ENCODE assay signal across 8 mouse cellular contexts in the genomic region with DNA sequence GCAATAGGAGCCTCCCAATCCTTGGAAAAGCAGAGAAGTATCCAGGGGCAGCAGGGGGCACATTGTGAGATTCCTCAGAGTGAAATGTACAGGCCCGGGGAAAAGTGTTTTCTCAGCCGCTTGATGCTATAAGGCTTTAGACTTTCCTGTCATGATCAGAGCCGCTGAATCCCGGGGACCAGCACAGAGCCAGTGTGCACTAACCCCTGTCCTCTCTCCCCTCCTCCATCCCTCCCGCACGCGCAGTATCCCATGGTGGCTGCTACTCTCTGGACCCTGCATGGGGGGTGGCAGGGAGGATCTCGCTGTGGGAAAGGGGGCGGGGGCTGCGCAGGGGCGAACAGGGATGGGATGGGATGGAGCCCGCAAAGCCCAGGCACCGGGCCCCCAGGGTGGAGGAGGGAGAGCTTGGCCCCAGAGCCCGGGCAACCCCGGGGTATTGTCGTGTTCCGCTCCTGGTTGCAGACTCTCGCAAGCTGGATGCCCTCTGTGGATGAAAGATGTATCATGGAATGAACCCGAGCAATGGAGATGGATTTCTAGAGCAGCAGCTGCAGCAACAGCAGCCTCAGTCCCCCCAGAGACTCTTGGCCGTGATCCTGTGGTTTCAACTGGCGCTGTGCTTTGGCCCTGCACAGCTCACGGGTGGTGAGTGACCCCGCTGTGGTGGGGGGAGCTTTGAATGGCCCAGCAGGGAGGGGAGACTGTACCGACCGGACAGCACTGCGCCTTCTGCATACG. TPM values are rescaled to one million over a fixed set of nuclear protein-coding genes. Genes with fewer than 3 reads are reported as not detected.
A peak's percentile ranks its signal among the peaks of the same experiment; 100 is the strongest.
DNase-seq lines count a peak whose midpoint lies in the region; ATAC-seq and TF ChIP-seq lines count a peak whose summit lies in the region.

No protein-coding gene starts in this region.

- peak overlapping the region; percentile 50; the same call in 1 of the 2 replicates for H3K27ac ChIP-seq in lung, embryonic 15.5 days
- H3K27ac ChIP-seq in heart, postnatal 0 days (ENCODE audit: low read depth), result no peak overlapping the region
- peak overlapping the region; percentile 94 for H3K27ac ChIP-seq in neural tube, embryonic 13.5 days (replicated peaks)

- H3K27me3 ChIP-seq in lung, embryonic 15.5 days, result peaks cover 11% of the 10 kb centered on the region; the same call in 1 of the 2 replicates
- peaks cover 31% of the 10 kb centered on the region for H3K27me3 ChIP-seq in heart, postnatal 0 days (ENCODE audit: control insufficient read depth, insufficient read depth, low read length)
- peaks cover 4% of the 10 kb centered on the region; the same call in 1 of the 2 replicates for H3K27me3 ChIP-seq in neural tube, embryonic 13.5 days

- H3K4me3 ChIP-seq in lung, embryonic 15.5 days, result peak overlapping the region; percentile 63
- H3K4me3 ChIP-seq in heart, postnatal 0 days (ENCODE audit: low read depth, low read length), result peak overlapping the region; percentile 66
- H3K4me3 ChIP-seq in neural tube, embryonic 13.5 days, result peak overlapping the region; percentile 53

- 3% methylated on average over 27 of the region's 27 CpGs for WGBS in lung, embryonic 15.5 days
- WGBS in heart, postnatal 0 days, result 8% methylated on average over 27 of the region's 27 CpGs
- WGBS in neural tube, embryonic 13.5 days, result under 1% methylated on average over 27 of the region's 27 CpGs

- peak; percentile 52 for ATAC-seq in lung, embryonic 15.5 days (ENCODE audit: borderline replicate concordance, extremely low read depth, low FRiP score, low TSS enrichment)
- 0 out of 2 replicates have a peak, but pooled peaks have one; percentile 27 for ATAC-seq in heart, postnatal 0 days (ENCODE audit: insufficient read depth, low read depth)
- ATAC-seq in neural tube, embryonic 13.5 days (ENCODE audit: low read depth), result peak; percentile 89

- TF ChIP-seq CTCF in heart, postnatal 0 days (IDR thresholded peaks at IDR 0.05; ENCODE audit: low read depth), result no peak

- no peaks in the 10 kb centered on the region for H3K9me3 ChIP-seq in lung, embryonic 15.5 days
- no peaks in the 10 kb centered on the region; the same call in 1 of the 2 replicates for H3K9me3 ChIP-seq in heart, postnatal 0 days (replicated peaks; ENCODE audit: control insufficient read depth, low read length)
- H3K9me3 ChIP-seq in neural tube, embryonic 13.5 days, result no peaks in the 10 kb centered on the region

- H3K4me2 ChIP-seq in lung, embryonic 15.5 days, result peak overlapping the region; percentile 93
- peak overlapping the region; percentile 98 for H3K4me2 ChIP-seq in heart, postnatal 0 days (ENCODE audit: low read depth, low read length)
- H3K4me2 ChIP-seq in neural tube, embryonic 13.5 days, result peak overlapping the region; percentile 87

- peak overlapping the region; percentile 51 for H3K9ac ChIP-seq in lung, embryonic 15.5 days
- peak overlapping the region; percentile 32; the same call in 1 of the 2 replicates for H3K9ac ChIP-seq in heart, postnatal 0 days (replicated peaks; ENCODE audit: low read depth, low read length)
- H3K9ac ChIP-seq in neural tube, embryonic 13.5 days, result peak overlapping the region; percentile 82

- peaks cover 16% of the 10 kb centered on the region for H3K4me1 ChIP-seq in lung, embryonic 15.5 days
- H3K4me1 ChIP-seq in heart, postnatal 0 days (ENCODE audit: control insufficient read depth, insufficient read depth), result peaks cover 4% of the 10 kb centered on the region; the same call in 1 of the 2 replicates
- H3K4me1 ChIP-seq in neural tube, embryonic 13.5 days (replicated peaks), result peaks cover 40% of the 10 kb centered on the region

- TF ChIP-seq EP300 in heart, postnatal 0 days (IDR thresholded peaks at IDR 0.05; ENCODE audit: low read depth), result no peak

- DNase-seq in lung, postnatal 25 days (ENCODE audit: low spot score), result no peak
- DNase-seq in cerebellum, postnatal 36 days, result peak; percentile 34 to 39
- DNase-seq in heart, postnatal 0 days (ENCODE audit: low spot score), result no peak
- peak; percentile 35 to 50 for DNase-seq in left cerebral cortex, postnatal 36 days (ENCODE audit: low spot score in 2 of 2)
- DNase-seq in c-Kit-positive CD71-positive TER-119-positive erythroid progenitor cells, embryonic 14.5 days (ENCODE audit: low spot score), result no peak
- no peak for DNase-seq in urinary bladder, postnatal 4 days (ENCODE audit: low spot score in 2 of 2)

- intact Hi-C loops in left cerebral cortex, postnatal 36 days (cut with DNase I), result loop anchor here (5.0 kb wide), 1 partner anchor 33 kb away; no protein-coding TSS in a partner anchor

- no peaks in the 10 kb centered on the region for H3K36me3 ChIP-seq in lung, embryonic 15.5 days
- H3K36me3 ChIP-seq in heart, postnatal 0 days (replicated peaks; ENCODE audit: control insufficient read depth, insufficient read depth, low read length), result no peaks in the 10 kb centered on the region
- H3K36me3 ChIP-seq in neural tube, embryonic 13.5 days, result peaks cover 16% of the 10 kb centered on the region; the same call in 1 of the 2 replicates

RNA-seq across cellular contexts. Expression of a gene that starts 1.1 kb away (rescaled TPM):
- polyA plus RNA-seq in lung, embryonic 15.5 days (2015; fragmentation: Nextera tagmentation; extraction: Ambion mirVana), result 22.3 and 22.8 TPM in 2 replicates
- total RNA-seq in heart, postnatal 0 days (2014; rRNA removed; ENCODE audit: low replicate concordance), result 0.85 and 6.4 TPM in 2 replicates
- 1.8 and 2.2 TPM in 2 replicates for polyA plus RNA-seq in heart, postnatal 0 days (2015; fragmentation: Nextera tagmentation; extraction: Ambion mirVana)
- 100 to 1,000 TPM; 113 TPM for total RNA-seq in left cerebral cortex, postnatal 36 days (2021)
- 72.3 and 73.9 TPM in 2 replicates for polyA plus RNA-seq in neural tube, embryonic 13.5 days (2015; fragmentation: Nextera tagmentation; extraction: Ambion mirVana)

RNA-seq across cellular contexts. Expression of a gene that starts 15.7 kb away (rescaled TPM):
- polyA plus RNA-seq in lung, embryonic 15.5 days (2015; fragmentation: Nextera tagmentation; extraction: Ambion mirVana), result not detected in 2 replicates
- not detected in 2 replicates for total RNA-seq in heart, postnatal 0 days (2014; rRNA removed; ENCODE audit: low replicate concordance)
- polyA plus RNA-seq in heart, postnatal 0 days (2015; fragmentation: Nextera tagmentation; extraction: Ambion mirVana), result not detected in 2 replicates
- total RNA-seq in left cerebral cortex, postnatal 36 days (2021), result under 1 TPM; 0.20 to 0.25 TPM
- polyA plus RNA-seq in neural tube, embryonic 13.5 days (2015; fragmentation: Nextera tagmentation; extraction: Ambion mirVana), result not detected in 2 replicates

Comparison
In these comparisons a context has a peak if more than half of its experiments do, and no peak if none do; other contexts are left out.
1. ATAC-seq: peak in every context shown above with its lines; median percentile 89 in neural tube, embryonic 13.5 days; 52 in lung, embryonic 15.5 days; 27 in heart, postnatal 0 days.
2. H3K9ac ChIP-seq: peak in every context shown above with its lines; median percentile 82 in neural tube, embryonic 13.5 days; 51 in lung, embryonic 15.5 days; 32 in heart, postnatal 0 days.
3. DNase-seq: peak in cerebellum, postnatal 36 days (2 of 2) and left cerebral cortex, postnatal 36 days (2 of 2); none in lung, postnatal 25 days (single experiment), heart, postnatal 0 days (single experiment), c-Kit-positive CD71-positive TER-119-positive erythroid progenitor cells, embryonic 14.5 days (single experiment) and urinary bladder, postnatal 4 days (0 of 2).
4. Peak in every context shown above with its lines, with median percentiles within 50 percentile points of each other: H3K4me2 ChIP-seq and H3K4me3 ChIP-seq.